Mouse (Mus musculus) urinary bladder, postnatal 36 days (tissue): Measurements from ENCODE around the gene Preb.

Experiments used
- DNase-seq, 2 experiments: peaks; one replicate each; pipeline ENCODE4 v3.0.0; 2022; ENCODE audit warnings: low spot score in 2 of 2, mixed read lengths in 1 of 2

Gene Preb

GRCm38 (mm10) chr5:30921256-30922033 lies 38.7 kb downstream of the Preb start, which contains the start of gene Khk:
Gene Khk (plus strand): TSS chr5:30921431.
- peak; percentile 77 to 89 for DNase-seq

DNA sequence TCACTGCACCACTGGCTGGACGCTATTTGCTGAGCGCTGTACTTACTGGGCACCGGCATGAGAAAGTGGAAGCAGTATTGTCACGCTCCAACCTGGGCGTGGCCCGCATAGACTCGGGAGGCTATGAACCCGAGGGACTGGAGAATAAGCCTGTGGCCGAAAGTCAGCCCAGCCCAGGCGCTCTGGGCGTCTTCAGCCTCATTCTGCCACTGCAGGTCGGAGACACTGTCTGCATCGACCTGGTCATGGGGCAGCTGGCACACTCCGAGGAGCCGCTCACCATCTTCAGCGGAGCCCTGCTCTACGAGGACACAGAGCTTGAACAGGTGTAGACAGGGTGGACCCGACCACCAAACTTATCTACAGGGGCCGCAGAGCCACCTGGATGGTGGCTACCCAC lies 39.5 kb downstream of the Preb start:
- no peak for DNase-seq

GRCm38 (mm10) chr5:30919831-30920614 lies 40.1 kb downstream of the Preb start:
- DNase-seq, result no peak

GRCm38 (mm10) chr5:30918691-30919090 lies 41.5 kb downstream of the Preb start:
- no peak for DNase-seq

DNA sequence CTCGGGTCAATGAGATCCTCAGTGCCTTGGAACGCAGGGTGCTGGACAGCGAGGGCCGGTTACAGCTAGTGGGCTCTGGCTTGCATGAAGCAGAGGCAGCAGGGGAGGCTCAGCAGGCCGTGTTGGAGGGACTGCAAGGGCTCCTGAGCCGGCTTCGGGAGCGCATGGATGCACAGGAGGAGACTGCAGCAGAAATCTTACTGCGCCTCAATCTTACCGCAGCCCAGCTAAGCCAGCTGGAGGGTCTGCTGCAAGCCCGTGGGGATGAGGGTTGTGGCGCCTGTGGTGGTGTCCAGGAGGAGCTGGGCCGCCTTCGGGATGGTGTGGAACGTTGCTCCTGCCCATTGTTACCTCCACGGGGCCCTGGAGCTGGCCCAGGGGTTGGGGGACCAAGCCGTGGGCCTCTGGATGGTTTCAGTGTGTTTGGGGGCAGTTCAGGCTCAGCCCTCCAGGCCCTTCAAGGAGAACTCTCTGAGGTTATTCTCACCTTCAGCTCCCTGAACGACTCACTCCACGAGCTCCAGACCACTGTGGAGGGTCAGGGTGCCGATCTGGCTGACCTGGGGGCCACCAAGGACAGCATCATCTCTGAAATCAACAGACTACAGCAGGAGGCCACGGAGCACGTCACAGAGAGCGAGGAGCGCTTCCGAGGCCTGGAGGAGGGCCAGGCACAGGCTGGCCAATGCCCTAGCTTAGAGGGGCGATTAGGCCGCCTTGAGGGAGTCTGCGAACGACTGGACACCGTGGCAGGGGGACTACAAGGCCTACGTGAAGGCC lies 42.1 kb downstream of the Preb start:
- no peak for DNase-seq

- DNase-seq, result no peak
These were observed 42.8 kb downstream of the Preb start for GRCm38 (mm10) chr5:30917348-30917747.

- DNase-seq, result no peak
These were observed 43.3 kb downstream of the Preb start for GRCm38 (mm10) chr5:30916841-30917240.

DNA sequence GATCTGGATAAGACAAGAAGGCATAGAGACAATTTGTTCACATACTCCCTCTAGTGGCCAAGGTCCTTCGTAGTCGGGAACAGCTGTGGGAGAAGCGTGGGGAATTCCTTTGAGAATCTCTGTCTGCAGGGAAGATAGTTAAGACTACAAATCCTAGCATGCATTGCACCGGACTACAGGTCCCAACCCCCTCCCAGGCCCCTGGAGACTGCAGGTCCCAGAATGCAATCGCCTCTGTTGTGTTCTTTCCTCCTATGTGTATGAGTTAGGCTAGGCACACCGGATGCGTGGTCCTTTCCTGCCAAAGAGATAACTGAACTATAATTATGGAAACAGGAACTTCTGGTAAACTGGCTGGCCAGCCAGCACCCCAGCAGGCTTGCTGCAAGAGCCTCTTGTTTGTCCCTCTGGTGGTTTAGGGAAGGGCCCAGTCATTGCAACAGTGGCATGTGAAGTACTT lies 44.2 kb downstream of the Preb start:
- peak; percentile 72 to 87 for DNase-seq

DNA sequence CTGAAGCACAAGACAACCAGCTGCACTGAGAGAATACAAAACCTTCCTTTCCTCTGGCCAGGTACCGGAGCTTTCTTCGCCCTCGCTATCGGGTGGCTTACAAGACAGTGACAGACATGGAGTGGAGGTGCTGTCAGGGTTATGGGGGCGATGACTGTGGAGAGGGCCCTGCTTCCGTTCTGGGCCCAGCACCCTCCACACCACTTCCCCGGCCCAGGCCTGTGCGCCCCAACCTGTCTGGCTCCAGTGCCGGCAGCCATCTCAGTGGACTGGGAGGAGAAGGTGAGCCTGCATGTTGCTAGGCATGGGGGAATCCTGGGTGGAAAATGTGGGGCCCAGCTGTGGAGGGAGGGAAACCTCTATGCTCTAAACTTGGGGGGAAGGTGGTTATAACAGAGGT lies 44.7 kb downstream of the Preb start:
- DNase-seq, result no peak

DNA sequence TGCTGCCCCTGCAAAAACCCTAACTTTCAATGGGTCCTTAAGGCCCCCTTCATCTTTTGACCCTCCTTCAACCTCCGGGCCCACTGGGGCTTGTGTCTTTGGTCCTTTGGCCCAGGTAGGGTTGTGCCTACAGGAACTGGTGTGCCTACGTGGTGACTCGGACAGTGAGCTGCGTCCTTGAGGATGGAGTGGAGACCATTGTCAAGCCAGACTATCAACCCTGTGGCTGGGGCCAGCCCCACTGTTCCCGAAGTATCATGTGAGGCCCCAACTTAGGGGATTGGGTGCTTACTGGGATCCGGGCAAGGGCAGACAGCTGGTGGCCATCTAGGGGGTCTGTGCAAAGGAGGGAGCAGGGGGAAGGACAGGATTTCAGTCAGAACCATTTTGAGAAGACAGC lies 45.3 kb downstream of the Preb start:
- no peak for DNase-seq

DNA sequence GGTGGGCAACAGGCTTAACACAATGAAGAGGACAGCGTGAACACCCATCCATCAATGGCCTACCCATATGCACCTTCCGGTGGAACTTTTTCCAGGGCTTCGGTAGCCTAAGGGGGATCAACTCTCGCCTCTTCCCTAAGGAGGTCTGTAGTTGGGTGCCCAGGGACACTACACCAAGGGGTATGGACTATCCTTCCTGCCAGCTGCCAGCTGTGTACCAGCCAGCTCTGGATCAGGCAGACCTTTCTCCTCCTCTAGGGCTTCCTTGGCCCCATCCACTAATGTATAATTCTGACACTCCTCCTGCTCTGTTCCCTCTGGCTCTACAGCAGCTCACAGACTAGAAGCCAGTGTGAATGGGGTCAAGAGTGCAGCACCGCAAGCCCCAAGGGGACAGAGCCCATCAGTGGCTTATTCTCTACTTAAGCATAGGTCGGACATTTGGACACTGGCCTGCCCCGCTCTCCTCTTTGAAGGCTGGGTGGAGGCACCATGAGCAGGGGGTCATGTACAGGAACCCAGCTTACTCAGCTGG lies 46.0 kb downstream of the Preb start:
- no peak for DNase-seq

- DNase-seq, result peak; percentile 46 to 57
These were observed 46.9 kb downstream of the Preb start, which contains the start of gene Emilin1 for GRCm38 (mm10) chr5:30913060-30913841. Gene Emilin1 (plus strand): TSS chr5:30913402.

GRCm38 (mm10) chr5:30912156-30912555 lies 48.0 kb downstream of the Preb start:
- DNase-seq, result no peak

- no peak for DNase-seq
These were observed 49.7 kb downstream of the Preb start for GRCm38 (mm10) chr5:30910481-30910880.

DNA sequence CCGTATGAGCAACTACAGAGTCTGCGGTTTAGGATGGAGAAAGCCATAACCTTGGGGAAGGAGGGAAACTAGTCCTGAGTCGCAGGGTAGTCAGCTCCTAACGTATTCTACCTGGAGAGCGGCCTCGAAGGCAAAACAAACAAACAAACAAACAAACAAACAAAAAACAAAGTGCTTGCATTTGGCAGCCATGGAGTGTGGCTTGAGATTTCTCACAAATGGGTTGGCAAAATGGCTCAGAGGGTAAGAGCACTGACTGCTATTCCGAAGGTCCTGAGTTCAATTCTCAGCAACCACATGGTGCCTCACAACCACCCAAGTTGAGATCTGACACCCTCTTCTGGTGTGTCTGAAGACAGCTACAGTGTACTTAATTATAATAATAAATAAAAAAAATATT lies 50.3 kb downstream of the Preb start:
- DNase-seq, result no peak

GRCm38 (mm10) chr5:30909300-30909659 lies 50.9 kb downstream of the Preb start:
- no peak for DNase-seq

DNA sequence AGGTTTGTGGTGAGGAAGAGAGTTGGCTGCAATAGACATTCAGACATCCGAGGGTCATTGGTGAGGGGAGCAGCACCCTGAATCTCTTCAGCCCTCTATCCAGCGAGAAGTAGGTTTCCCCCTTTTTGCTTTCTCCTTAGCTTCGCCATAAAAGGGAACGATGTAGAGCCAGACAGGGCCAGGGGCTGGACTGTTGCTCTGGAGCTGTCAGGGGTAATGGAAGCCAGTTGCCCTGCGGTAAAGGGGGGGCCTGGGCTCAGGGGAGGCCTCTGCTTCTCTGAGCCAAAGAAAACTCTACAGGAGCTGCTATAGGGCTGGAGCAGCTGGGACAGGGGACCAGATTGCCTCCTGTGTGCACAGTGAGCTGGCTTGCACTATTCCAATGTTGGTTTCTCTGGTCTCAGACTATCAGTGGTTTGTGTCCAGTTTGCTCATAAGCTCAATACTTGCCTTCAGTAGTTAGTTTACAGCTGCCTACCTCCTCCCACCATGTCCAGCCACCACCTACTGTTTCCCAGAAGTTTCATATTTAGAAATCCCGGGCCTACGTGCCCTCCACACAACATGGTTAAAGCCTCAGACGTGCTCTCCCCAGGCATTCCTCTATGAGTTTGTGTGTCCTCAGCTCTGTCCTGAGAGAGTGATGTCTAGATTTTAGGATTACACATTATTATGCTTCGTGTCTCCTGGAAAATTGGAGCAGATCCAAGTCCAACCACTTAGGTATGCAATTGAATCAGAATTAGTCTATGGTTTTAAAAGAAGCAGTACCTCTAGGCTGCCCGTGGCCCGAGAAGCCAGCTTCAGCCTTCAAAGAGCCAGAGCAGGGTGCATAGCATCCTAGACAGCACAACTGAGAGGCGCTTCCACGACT lies 51.5 kb downstream of the Preb start:
- no peak for DNase-seq

DNA sequence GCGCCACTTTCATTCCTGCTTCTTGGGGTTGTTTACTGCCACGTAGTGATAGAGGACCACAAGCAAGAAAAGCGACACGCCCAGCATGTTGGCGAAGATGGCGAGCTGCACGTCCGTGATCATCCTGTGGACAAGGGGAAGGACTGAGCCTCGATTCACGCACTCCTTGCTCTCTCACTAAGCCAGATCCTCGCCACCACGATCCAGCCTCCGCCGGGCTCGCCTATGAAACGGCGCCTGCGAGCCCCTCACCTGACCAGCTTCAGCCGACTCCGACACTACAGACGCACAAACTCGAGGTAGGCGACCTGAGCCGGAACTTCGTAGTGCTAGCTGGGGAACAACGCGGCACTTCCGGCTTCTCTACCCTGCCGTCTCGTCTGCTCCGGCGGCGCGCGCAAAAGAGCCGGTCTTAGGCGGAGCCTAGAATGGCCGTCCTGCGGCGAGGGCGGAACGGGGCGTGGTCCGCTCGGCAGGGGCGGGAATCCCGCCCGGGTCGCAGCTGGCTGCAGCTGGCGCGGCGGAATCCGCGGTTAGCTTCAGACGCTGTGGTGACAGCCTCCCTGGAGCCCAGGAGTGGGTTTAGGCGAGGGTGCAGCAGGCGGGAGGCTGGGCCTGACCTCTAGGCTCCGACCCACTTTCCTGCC lies 52.6 kb downstream of the Preb start, which contains the start of gene Ost4:
Ost4 (minus strand) TSS at position 376 of the 647 bp plus-strand sequence.
- DNase-seq, result peak; percentile 92 to 97

GRCm38 (mm10) chr5:30901860-30902259 lies 58.3 kb downstream of the Preb start:
- no peak for DNase-seq
